Mouse (Mus musculus) cerebellum, adult 9-11 months (tissue): Measurements from ENCODE around the gene Chp1.
A peak's percentile ranks its signal among the peaks of the same experiment; 100 is the strongest.
"Not testable (repeated sequence)": the region's sequence is repeated elsewhere in the genome, so short reads cannot be mapped to it uniquely, and the experiment has no call there.

Experiments used
- DNase-seq: peaks from one replicate; pipeline ENCODE4 v3.0.0; 2022

Chp1 gene

DNA sequence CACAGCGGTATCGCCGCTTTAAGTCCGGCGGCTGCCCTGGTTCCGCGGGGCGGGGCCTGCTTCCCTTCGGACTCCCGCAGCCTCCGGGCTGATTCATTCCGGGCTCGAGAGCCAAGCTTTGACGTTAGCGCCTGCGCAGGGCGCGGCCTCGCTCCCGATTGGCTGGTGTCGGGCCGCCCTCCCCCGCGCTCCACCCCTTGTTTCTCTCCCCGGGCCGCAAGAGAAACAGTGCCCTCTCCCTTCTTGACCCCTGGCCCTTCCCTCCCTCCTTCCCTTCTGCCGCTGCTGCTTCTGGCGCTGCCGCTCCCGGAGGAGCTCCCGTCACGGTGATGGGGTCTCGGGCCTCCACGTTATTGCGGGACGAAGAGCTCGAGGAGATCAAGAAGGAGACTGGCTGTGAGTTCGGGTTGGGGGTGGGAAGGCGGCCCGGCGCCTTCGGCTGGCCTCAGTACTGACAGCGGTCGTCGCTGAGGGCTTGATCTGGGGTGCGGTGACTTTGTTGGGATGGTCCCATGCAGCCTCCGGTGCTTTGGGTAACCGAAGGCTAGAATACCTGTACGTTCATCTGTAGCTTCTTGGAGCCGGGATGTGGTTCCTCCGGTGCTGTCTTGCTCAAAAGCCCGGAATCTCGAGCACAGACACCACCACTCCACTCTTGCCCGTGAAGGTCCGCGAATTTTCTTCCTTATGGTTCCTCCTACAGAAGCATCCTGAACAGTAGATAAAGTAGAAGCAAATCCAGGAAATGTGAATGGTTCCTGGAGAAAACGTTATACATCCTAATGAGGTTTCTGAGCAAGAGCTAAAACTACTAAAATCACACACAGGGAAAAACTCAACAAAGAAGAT lies at the start of gene Chp1, which contains the start of gene Exd1:
Gene Chp1 (plus strand): TSS at position 176 of the 849 bp plus-strand sequence.
Gene Exd1 (minus strand): TSS at position 106 of the 849 bp plus-strand sequence.
- DNase-seq: peak; percentile 99

DNA sequence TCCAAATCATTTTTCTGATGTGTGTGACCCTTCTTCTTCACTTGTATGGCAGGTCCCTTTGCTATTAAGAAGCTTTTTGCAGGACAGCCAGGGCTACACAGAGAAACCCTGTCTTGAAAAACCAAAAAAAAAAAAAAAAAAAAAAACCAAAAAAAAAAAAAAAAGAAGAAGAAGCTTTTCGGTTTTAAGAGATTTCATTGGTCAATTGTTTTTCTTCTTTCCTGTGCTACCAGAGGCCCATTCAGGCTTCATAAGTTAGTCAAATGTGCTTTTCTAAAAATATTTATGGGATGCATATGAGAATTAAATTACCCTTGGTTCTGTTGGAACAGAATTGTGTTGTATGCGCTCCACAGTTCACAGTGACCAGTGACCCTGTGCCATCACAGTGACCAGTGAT lies 48.6 kb upstream of the Chp1 start:
- no peak for DNase-seq

DNA sequence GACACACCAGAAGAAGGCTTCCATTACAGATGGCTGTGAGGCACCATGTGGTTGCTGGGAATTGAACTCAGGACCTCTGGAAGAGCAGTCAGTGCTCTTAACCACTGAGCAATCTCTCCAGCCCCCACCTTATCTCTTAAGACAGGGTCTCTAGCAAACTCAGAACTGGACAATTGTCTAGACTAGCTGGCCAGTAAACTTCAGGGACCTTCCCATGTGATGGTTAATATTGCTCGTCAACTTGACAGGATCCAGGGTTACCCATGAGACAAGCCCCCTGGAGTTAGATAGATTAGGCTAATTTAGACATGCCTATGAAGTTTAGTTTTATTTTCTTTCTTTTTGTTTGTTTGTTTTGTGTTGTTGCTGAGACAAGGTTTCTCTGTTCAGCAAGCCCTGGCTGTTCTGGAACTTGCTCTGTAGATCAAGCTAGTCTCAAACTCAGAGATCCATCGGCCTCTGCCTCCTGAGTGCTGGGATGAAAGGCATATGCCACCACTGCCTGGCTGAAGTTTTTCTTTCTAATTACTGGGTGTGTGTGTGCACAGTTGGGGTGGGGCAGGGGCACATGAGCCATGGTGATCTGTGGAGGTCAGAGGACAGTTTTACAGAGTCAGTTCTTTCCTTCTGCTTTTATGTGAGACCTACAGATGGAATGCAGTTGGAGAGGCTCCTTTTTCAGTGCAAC lies 46.4 kb upstream of the Chp1 start:
- DNase-seq: no peak

- DNase-seq: no peak
Observed at GRCm38 (mm10) chr2:119507108-119507507, 40.4 kb upstream of the Chp1 start.

- DNase-seq: not testable (repeated sequence)
Observed at GRCm38 (mm10) chr2:119508518-119508917, 39.0 kb upstream of the Chp1 start.

GRCm38 (mm10) chr2:119510856-119511255 lies 36.6 kb upstream of the Chp1 start:
- no peak for DNase-seq

DNA sequence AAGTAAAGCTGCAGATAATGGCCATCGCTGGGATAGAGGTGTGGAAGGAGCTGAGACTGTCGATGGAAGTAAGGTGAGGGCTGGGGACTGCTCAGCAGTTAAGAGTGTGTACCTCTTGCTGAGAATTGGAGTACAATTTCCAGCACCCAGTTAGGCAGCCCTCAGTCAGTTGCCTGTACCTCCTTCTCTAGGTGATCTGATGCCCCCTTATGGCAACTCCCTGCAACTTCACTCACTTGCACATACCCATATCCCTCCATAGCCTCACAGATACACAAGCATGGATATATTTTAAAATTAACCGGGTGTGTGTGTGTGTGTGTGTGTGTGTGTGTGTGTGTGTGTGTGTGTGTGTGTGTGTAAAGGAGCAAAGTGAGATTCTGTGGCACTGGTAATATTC lies 35.2 kb upstream of the Chp1 start:
- DNase-seq: no peak

- DNase-seq: no peak
Observed at GRCm38 (mm10) chr2:119514026-119514522, 33.4 kb upstream of the Chp1 start.

GRCm38 (mm10) chr2:119516811-119517210 lies 30.7 kb upstream of the Chp1 start:
- DNase-seq: no peak

DNA sequence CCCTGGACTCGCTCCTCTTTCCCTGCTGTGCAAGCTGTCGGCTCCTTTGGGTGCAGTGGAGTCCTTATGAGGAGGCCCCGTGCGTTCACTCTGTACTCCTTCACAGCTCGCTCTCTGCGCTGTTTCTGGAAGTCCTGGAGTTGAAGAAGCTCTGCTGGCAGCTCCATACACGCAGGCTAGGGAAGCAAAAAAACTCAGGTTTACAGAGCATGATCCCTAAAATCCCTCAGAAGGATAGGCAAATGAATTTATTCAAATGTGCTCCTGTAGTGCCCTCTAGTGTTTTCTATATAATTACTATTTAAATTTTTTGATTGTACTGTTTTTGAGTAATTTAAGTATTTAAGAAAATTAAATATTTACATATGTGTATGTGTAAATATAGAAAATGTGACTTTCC lies 26.9 kb upstream of the Chp1 start:
- no peak for DNase-seq

DNA sequence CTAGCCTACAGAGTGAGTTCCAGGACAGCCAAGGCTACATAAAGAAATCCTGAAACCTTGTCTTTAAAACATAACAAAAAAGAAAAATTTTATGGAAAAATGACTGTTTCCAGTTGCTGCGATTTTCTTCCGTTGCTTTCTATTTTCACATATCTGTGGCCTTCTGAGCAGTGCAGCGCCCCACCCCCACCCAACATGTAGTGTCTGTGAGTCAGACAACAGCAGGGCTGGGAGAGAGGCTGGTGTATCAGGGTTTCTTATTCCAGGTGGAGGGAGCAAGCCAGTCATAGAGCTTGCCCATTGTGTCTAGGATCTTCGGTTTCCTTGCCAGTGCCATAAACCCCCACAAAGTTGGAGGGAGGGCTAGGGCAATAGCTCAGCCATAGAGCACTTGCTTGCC lies 23.7 kb upstream of the Chp1 start:
- DNase-seq: no peak

- DNase-seq: no peak
Observed at GRCm38 (mm10) chr2:119525422-119525821, 22.1 kb upstream of the Chp1 start.

DNA sequence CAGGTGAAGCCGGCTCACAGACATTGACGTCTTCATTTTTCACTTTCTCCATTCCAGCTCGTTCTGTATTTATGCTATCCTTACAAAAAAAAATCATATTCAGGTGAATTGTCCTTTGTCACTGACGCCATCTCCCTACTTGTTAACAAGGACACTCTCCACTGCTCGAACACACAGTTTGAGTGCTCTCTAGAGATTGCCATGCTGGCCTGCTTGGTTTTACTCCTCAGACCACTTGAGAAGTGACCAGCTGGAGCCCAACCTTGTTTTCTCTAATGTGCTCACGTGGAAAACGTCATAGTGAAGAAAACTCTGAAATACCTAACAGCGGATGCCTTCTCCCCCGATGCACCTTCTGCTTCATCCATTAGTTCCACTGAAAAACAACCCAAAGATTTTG lies 8.7 kb upstream of the Chp1 start:
- DNase-seq: no peak

GRCm38 (mm10) chr2:119542106-119542505 lies 5.4 kb upstream of the Chp1 start:
- DNase-seq: no peak

DNA sequence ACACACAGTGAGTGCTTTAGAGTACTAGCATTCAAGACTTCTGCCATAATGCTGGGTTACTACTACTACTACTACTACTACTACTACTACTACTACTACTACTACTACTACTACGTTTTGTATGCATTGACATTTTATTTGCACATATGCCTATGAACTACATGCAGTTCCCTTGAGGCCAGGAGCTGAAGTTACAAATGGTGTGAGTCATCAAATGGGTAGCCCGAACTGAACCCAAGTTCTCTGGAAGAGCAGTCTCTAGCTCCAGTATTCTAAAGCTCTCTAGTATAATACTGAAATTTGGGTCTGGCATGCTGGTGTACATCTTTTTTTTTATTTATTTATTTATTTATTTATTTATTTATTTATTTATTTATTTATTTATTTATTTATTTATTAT lies 3.8 kb upstream of the Chp1 start:
- DNase-seq: no peak

- DNase-seq: peak; percentile 76
Observed at GRCm38 (mm10) chr2:119546848-119547521, 512 bp upstream of the Chp1 start.

GRCm38 (mm10) chr2:119548371-119548660 lies 819 bp downstream of the Chp1 start:
- DNase-seq: no peak

DNA sequence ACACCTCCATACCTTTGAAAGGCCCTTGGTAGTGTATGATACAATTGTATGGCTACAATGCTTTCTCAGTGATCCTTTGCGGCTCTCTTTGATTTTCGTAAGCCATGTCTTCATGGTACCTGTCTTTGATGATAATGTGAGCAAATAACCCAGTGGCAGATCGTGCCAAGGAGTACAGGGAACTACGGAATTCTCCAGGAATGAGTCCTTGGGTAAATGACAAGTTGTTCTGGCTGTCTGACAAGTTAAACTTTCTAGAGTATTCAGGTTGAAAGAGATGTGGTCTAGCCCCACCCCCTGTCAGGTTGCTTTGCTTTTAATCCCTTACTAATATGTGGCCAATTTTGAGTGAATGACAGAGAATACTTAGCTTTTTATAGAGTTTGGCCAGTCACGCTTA lies 1.2 kb downstream of the Chp1 start:
- peak; percentile 12 for DNase-seq

DNA sequence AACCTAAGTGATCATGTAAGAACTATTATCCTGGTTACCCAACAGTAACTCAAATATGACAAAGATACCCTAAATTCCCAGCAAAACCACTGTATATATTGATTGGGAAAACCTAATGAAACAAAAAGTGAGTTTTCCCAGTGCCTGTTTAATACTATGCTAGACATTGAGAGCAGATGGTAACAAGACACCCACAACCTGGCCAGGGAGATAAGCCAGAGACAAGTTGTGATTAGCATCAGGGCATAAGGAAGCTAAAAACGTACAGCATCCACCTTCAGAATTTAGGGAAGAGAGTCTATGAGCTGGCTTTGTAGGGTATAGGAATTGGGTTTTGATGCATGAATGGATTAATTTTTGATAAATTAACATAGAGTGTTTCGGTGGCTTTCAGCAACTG lies 2.2 kb downstream of the Chp1 start:
- DNase-seq: no peak

DNA sequence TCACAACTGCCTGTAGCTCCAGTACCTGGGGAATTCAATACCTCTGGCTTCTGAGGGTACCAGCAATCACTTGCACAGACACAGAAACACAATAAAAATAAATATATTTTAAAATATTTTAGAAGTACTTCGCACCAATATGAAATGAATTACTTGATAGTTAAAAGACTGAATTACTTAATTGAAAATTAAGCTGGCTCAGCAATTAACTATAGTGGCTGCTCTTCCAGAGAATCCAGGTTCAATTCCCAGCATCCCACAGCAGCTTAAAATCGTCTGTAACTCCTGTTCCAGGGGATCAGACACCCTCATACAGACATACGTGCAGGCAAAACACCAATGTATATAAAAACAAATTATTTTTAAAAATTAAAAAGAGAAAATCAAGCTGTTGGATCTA lies 10.5 kb downstream of the Chp1 start:
- DNase-seq: no peak

DNA sequence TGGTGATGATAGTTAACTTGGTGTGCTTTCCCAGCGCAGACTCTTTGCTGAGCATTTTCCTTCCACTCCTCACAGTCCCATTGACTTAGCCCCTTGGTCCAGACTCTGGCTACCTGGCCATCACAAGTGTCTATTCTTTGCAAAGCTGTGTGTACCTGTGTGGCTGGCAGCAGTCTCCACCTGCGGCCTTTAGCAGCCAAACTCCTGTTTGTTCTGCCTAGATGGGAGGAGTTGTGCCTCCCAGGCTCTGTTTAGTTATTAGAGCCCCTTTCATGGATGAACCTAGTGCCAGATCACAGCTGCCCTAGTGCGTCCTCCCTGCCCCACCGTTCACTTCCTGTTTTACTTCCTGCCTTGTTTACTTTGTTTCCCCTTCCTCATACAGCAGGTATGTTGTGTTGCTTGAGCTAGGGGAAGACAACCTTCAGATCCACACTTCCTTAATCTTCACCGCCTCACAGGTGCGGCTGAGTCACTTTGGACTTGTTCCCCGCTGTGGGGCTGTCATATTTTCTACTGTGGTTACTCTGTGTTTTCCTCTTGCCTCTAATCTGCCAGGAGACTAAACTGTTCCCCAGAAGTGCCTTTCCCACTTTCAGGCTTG lies 11.3 kb downstream of the Chp1 start:
- no peak for DNase-seq

DNA sequence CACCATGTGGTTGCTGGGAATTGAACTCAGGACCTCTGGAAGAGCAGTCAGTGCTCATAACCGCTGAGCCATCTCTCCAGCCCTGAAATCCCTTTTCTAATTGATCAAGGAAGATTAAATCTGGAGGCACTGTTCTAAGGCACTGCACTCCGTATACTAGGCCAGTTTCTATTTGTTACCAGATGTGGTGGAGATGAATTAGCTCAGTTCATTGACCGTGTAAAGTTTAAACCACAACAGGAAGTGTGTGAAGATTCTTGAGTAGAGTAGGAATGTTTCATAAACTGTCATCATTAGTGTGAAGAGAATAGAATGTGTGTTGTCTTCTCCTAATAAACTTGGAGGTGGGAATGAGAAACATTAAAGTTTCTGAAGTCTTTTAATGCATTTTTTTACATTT lies 14.3 kb downstream of the Chp1 start:
- DNase-seq: no peak

DNA sequence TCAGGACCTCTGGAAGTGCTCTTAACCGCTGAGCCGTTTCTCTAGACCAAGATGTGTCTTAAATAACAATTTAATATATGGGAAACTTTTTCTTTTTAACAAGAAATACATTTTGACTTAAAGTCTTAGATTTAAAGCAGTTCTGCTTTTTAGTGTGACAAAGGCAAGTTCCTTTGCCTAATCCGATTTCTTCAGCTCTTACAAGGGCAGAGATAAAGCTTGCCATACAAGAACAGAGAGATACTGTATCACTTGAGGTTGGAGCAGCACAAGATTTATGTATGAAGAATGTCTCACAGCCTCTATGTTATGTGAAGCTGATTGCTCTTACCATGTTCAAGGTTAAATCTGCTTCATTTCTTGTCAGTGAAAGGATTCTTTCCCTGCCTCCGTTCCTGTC lies 17.8 kb downstream of the Chp1 start:
- DNase-seq: no peak
